Mouse (Mus musculus): ENCODE results near the gene Ipmk. TPM values are rescaled to one million over a fixed set of nuclear protein-coding genes. Genes with fewer than 3 reads are reported as not detected.
"Not testable (repeated sequence)": the region's sequence is repeated elsewhere in the genome, so short reads cannot be mapped to it uniquely, and the experiment has no call there.

Ipmk gene
- polyA plus RNA-seq, 1 experiment, result 31.1 TPM

- no peak for DNase-seq
- Histone ChIP-seq H3K27ac (ENCODE audit: insufficient read depth, low read depth, low read length) (peak overlapping the region; percentile 92), H3K4me3 (ENCODE audit: insufficient read depth, low read depth, low read length) (peak overlapping the region; percentile 32; the same call in 1 of the 2 replicates), H3K4me1 (ENCODE audit: control insufficient read depth, insufficient read depth, low read length) (peaks cover 13% of the 10 kb centered on the region; the same call in 1 of the 2 replicates), H3K27me3 (replicated peaks; ENCODE audit: control insufficient read depth, insufficient read depth, low read length) (no peaks in the 10 kb centered on the region), H3K36me3 (ENCODE audit: control insufficient read depth, insufficient read depth, low read length) (peaks cover 2% of the 10 kb centered on the region; the same call in 1 of the 2 replicates)
- 50% methylated on average over 29 of the region's 29 CpGs for WGBS
- no peak for TF ChIP-seq POLR2A (IDR thresholded peaks at IDR 0.05; ENCODE audit: low read depth, low read length)
- TF ChIP-seq CTCF (conservative IDR thresholded peaks at IDR 0.05; ENCODE audit: insufficient read depth, insufficient read length, low read depth, low read length), result no peak
These were observed 34.0 kb downstream of the Ipmk start for GRCm38 (mm10) chr10:71381471-71382033.

- H3K27me3 ChIP-seq (replicated peaks; ENCODE audit: control insufficient read depth, insufficient read depth, low read length), result no peaks in the 10 kb centered on the region
- TF ChIP-seq CTCF (conservative IDR thresholded peaks at IDR 0.05; ENCODE audit: insufficient read depth, insufficient read length, low read depth, low read length), result no peak
- TF ChIP-seq POLR2A (IDR thresholded peaks at IDR 0.05; ENCODE audit: low read depth, low read length), result no peak
- peak overlapping the region; percentile 92 for H3K27ac ChIP-seq (ENCODE audit: insufficient read depth, low read depth, low read length)
- no peaks in the 10 kb centered on the region; the same call in 1 of the 2 replicates for H3K36me3 ChIP-seq (ENCODE audit: control insufficient read depth, insufficient read depth, low read length)
- peaks cover 13% of the 10 kb centered on the region; the same call in 1 of the 2 replicates for H3K4me1 ChIP-seq (ENCODE audit: control insufficient read depth, insufficient read depth, low read length)
- no peak for DNase-seq
- H3K4me3 ChIP-seq (ENCODE audit: insufficient read depth, low read depth, low read length), result no peak overlapping the region
- WGBS, result 42% methylated on average over 7 of the region's 7 CpGs
These were observed 34.5 kb downstream of the Ipmk start for GRCm38 (mm10) chr10:71382109-71382508.

DNA sequence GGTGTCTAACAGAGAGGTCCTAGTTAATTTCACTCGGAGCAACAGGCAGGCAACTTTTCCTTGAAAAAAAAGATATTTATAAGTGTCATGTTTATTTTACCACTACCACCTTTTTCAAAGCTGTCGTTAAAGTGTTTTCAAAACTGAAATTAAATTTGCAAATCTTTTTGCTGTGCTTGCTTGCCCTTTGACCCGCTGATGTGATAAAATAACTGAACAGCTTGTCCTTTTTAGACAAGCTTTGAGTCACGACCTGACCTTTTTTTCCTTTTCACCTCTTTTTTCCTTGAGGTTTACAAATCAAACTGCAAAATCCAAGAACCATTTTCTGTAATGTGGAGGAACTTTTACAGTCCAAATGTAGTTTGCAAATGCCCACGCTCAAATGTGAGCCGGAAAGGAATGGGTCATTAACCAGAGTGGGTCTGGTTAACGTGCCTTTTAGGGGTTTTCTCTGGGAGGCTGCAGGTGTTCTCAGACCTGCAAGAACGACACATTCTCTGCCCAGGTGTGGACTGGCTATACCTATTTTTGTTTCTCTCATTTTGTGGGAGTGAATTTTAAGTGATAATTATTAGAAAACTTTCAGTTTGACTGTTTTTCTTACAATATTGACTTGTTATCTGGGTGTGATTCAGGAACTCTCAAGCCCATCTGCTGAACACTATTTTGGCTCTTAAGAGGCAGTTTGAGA is 35.4 kb downstream of the Ipmk start:
- H3K27ac ChIP-seq (ENCODE audit: insufficient read depth, low read depth, low read length), result 0 out of 2 replicates have a peak overlapping the region, but pooled peaks have one; percentile 35
- H3K36me3 ChIP-seq (ENCODE audit: control insufficient read depth, insufficient read depth, low read length), result no peaks in the 10 kb centered on the region; the same call in 1 of the 2 replicates
- 22% methylated on average over 8 of the region's 8 CpGs for WGBS
- DNase-seq, result peak; percentile 63
- H3K27me3 ChIP-seq (replicated peaks; ENCODE audit: control insufficient read depth, insufficient read depth, low read length), result no peaks in the 10 kb centered on the region
- H3K4me1 ChIP-seq (ENCODE audit: control insufficient read depth, insufficient read depth, low read length), result peaks cover 13% of the 10 kb centered on the region; the same call in 1 of the 2 replicates
- no peak overlapping the region for H3K4me3 ChIP-seq (ENCODE audit: insufficient read depth, low read depth, low read length)
- TF ChIP-seq POLR2A (IDR thresholded peaks at IDR 0.05; ENCODE audit: low read depth, low read length), result no peak
- no peak for TF ChIP-seq CTCF (conservative IDR thresholded peaks at IDR 0.05; ENCODE audit: insufficient read depth, insufficient read length, low read depth, low read length)

DNA sequence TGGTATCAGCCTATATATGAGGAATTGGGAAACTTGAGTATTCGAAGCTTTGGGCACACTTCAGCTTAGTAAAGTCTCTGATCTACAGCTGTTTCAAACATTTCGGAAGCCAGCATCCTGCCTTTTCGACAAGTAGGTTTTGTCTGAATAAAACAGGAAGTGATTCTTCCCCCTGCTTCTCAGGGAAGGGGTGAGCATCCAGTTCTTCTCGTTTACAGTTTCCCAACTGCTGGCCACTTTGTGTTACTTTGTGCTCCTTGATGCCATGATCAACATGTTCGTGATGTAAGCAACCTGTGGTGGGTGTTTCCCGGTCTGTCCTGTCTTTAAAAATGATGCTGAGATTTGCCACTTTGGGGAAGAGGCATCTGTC is 36.0 kb downstream of the Ipmk start:
- not testable (repeated sequence) for H3K4me3 ChIP-seq (ENCODE audit: insufficient read depth, low read depth, low read length); DNase-seq; H3K27me3 ChIP-seq (replicated peaks; ENCODE audit: control insufficient read depth, insufficient read depth, low read length); H3K27ac ChIP-seq (ENCODE audit: insufficient read depth, low read depth, low read length); H3K36me3 ChIP-seq (ENCODE audit: control insufficient read depth, insufficient read depth, low read length)
- peaks cover 13% of the 10 kb centered on the region; the same call in 1 of the 2 replicates for H3K4me1 ChIP-seq (ENCODE audit: control insufficient read depth, insufficient read depth, low read length)
- 57% methylated on average over 6 of the region's 6 CpGs for WGBS

DNA sequence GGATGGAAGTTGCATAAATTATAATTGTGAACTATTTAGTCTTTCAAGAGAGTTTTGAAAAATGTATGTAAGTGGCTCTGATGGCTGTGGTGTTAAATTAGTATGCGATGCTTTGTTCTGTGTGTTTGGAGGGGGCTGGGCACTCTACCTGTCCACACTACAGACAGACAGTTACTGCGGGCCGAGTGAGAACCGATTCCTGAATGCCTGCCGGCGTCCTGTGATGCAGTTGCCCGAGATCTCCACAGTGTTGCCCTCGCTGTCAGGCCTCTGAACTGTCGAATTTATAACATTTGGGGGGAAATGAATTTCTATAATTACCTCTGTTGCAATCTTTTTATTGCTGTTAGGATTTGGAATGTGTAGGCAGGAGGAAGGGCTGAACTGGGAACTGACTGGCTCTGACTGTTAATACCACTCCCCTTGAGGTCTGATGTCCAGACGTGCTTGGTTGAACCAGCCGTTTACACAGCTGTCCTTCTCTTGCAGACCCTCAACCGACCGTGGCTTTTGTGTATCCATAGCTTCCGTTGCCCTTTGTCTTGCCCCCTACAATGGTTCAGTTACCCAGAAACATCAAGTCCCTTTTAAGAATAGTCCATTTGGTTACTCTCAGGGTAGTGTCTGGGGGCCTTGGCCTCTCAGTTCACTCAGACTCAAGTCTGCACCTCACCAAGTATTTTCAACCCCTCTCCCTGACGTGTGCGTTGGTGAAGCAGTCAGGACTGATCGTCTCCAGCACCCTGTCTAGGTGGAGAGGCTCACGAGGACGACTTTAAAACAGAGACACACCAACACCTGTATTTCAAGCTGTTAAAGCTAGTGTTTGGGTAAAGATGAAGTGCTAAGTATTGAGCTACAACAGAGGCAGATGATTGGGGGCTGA is 36.8 kb downstream of the Ipmk start:
- peaks cover 13% of the 10 kb centered on the region; the same call in 1 of the 2 replicates for H3K4me1 ChIP-seq (ENCODE audit: control insufficient read depth, insufficient read depth, low read length)
- no peak overlapping the region for H3K4me3 ChIP-seq (ENCODE audit: insufficient read depth, low read depth, low read length)
- WGBS, result 64% methylated on average over 19 of the region's 19 CpGs
- H3K27me3 ChIP-seq (replicated peaks; ENCODE audit: control insufficient read depth, insufficient read depth, low read length), result no peaks in the 10 kb centered on the region
- H3K36me3 ChIP-seq (ENCODE audit: control insufficient read depth, insufficient read depth, low read length), result no peaks in the 10 kb centered on the region
- H3K27ac ChIP-seq (ENCODE audit: insufficient read depth, low read depth, low read length), result no peak overlapping the region
- DNase-seq, result no peak
- TF ChIP-seq POLR2A (IDR thresholded peaks at IDR 0.05; ENCODE audit: low read depth, low read length) (no peak), CTCF (conservative IDR thresholded peaks at IDR 0.05; ENCODE audit: insufficient read depth, insufficient read length, low read depth, low read length) (no peak)

GRCm38 (mm10) chr10:71389311-71389710 is 41.7 kb downstream of the Ipmk start:
- no peaks in the 10 kb centered on the region for H3K36me3 ChIP-seq (ENCODE audit: control insufficient read depth, insufficient read depth, low read length)
- no peak for TF ChIP-seq CTCF (conservative IDR thresholded peaks at IDR 0.05; ENCODE audit: insufficient read depth, insufficient read length, low read depth, low read length)
- TF ChIP-seq POLR2A (IDR thresholded peaks at IDR 0.05; ENCODE audit: low read depth, low read length), result no peak
- H3K4me3 ChIP-seq (ENCODE audit: insufficient read depth, low read depth, low read length), result no peak overlapping the region
- no peaks in the 10 kb centered on the region for H3K27me3 ChIP-seq (replicated peaks; ENCODE audit: control insufficient read depth, insufficient read depth, low read length)
- no peaks in the 10 kb centered on the region for H3K4me1 ChIP-seq (ENCODE audit: control insufficient read depth, insufficient read depth, low read length)
- DNase-seq, result no peak
- 85% methylated on average over 5 of the region's 5 CpGs for WGBS
- H3K27ac ChIP-seq (ENCODE audit: insufficient read depth, low read depth, low read length), result no peak overlapping the region
